Mouse (Mus musculus): ENCODE results near the gene Tmem91.

- TF ChIP-seq CTCF (IDR thresholded peaks at IDR 0.05) (no peak), EP300 (IDR thresholded peaks at IDR 0.05) (no peak)
Observed at GRCm38 (mm10) chr7:25636373-25636772, 38.6 kb downstream of the Tmem91 start.

Data from lung, postnatal 0 days (tissue).